Mouse (Mus musculus): ENCODE measurements around the gene Ang6. TPM values are rescaled to one million over a fixed set of nuclear protein-coding genes. Genes with fewer than 3 reads are reported as not detected.
"Not testable (repeated sequence)": the region's sequence is repeated elsewhere in the genome, so short reads cannot be mapped to it uniquely, and the experiment has no call there.

Ang6 gene
- polyA plus RNA-seq, 1 experiment from 2014 or later: not detected

- 0% methylated on average over 4 of the region's 4 CpGs for WGBS
- no peaks in the 10 kb centered on the region for H3K9me3 ChIP-seq (ENCODE audit: control insufficient read depth, low read length)
- H3K4me1 ChIP-seq (ENCODE audit: control insufficient read depth, insufficient read depth, low read length): no peaks in the 10 kb centered on the region
- H3K27me3 ChIP-seq (ENCODE audit: control insufficient read depth, insufficient read depth, low read length): no peaks in the 10 kb centered on the region
- no peak overlapping the region for H3K9ac ChIP-seq (replicated peaks; ENCODE audit: low read length)
- H3K27ac ChIP-seq (replicated peaks; ENCODE audit: low read depth, low read length): no peak overlapping the region
- peak; percentile 75 for DNase-seq
- H3K4me3 ChIP-seq (replicated peaks; ENCODE audit: low read depth, low read length): no peak overlapping the region
- no peak overlapping the region for H3K4me2 ChIP-seq (ENCODE audit: low read length)
- peak; percentile 61; the same call in 1 of the 2 replicates for ATAC-seq (ENCODE audit: low FRiP score, low TSS enrichment)
- no peaks in the 10 kb centered on the region for H3K36me3 ChIP-seq (ENCODE audit: control insufficient read depth, insufficient read depth, low read length)
Measured at GRCm38 (mm10) chr14:43983897-43984296, 18.2 kb downstream of the Ang6 start.

- ATAC-seq (ENCODE audit: low FRiP score, low TSS enrichment): no peak
Measured at GRCm38 (mm10) chr14:43983454-43983853, 18.6 kb downstream of the Ang6 start.

GRCm38 (mm10) chr14:43956769-43957168 is 45.3 kb downstream of the Ang6 start, which contains the start of gene Ang5:
Gene Ang5 (plus strand): TSS chr14:43957069.
- H3K36me3 ChIP-seq (ENCODE audit: control insufficient read depth, insufficient read depth, low read length); DNase-seq; ATAC-seq (ENCODE audit: low FRiP score, low TSS enrichment); H3K27ac ChIP-seq (replicated peaks; ENCODE audit: low read depth, low read length); H3K9me3 ChIP-seq (ENCODE audit: control insufficient read depth, low read length); H3K27me3 ChIP-seq (ENCODE audit: control insufficient read depth, insufficient read depth, low read length); H3K4me2 ChIP-seq (ENCODE audit: low read length); H3K4me3 ChIP-seq (replicated peaks; ENCODE audit: low read depth, low read length); H3K4me1 ChIP-seq (ENCODE audit: control insufficient read depth, insufficient read depth, low read length); H3K9ac ChIP-seq (replicated peaks; ENCODE audit: low read length): not testable (repeated sequence)
- no CpG with 5 or more reads among the region's 2 CpGs for WGBS

More at GRCm38 (mm10) chr14:43983454-43983853, 18.6 kb downstream of the Ang6 start:
- Histone ChIP-seq H3K4me2 (ENCODE audit: low read length) (no peak overlapping the region), H3K27me3 (ENCODE audit: control insufficient read depth, insufficient read depth, low read length) (no peaks in the 10 kb centered on the region), H3K27ac (replicated peaks; ENCODE audit: low read depth, low read length) (no peak overlapping the region), H3K9me3 (ENCODE audit: control insufficient read depth, low read length) (no peaks in the 10 kb centered on the region), H3K9ac (replicated peaks; ENCODE audit: low read length) (no peak overlapping the region), H3K4me3 (replicated peaks; ENCODE audit: low read depth, low read length) (no peak overlapping the region), H3K36me3 (ENCODE audit: control insufficient read depth, insufficient read depth, low read length) (no peaks in the 10 kb centered on the region), H3K4me1 (ENCODE audit: control insufficient read depth, insufficient read depth, low read length) (no peaks in the 10 kb centered on the region)
- DNase-seq: no peak
- 66% methylated on average over 4 of the region's 4 CpGs for WGBS

GRCm38 (mm10) chr14:43955074-43955473 is 47.0 kb downstream of the Ang6 start:
- H3K4me3 ChIP-seq (replicated peaks; ENCODE audit: low read depth, low read length); H3K36me3 ChIP-seq (ENCODE audit: control insufficient read depth, insufficient read depth, low read length); H3K27me3 ChIP-seq (ENCODE audit: control insufficient read depth, insufficient read depth, low read length); H3K9ac ChIP-seq (replicated peaks; ENCODE audit: low read length); ATAC-seq (ENCODE audit: low FRiP score, low TSS enrichment); H3K4me1 ChIP-seq (ENCODE audit: control insufficient read depth, insufficient read depth, low read length); H3K4me2 ChIP-seq (ENCODE audit: low read length); H3K9me3 ChIP-seq (ENCODE audit: control insufficient read depth, low read length); DNase-seq; H3K27ac ChIP-seq (replicated peaks; ENCODE audit: low read depth, low read length): not testable (repeated sequence)
- no CpG with 5 or more reads among the region's 1 CpGs for WGBS

GRCm38 (mm10) chr14:43953382-43953781 is 48.7 kb downstream of the Ang6 start:
- not testable (repeated sequence) for H3K27me3 ChIP-seq (ENCODE audit: control insufficient read depth, insufficient read depth, low read length); ATAC-seq (ENCODE audit: low FRiP score, low TSS enrichment); H3K36me3 ChIP-seq (ENCODE audit: control insufficient read depth, insufficient read depth, low read length); H3K9me3 ChIP-seq (ENCODE audit: control insufficient read depth, low read length); H3K9ac ChIP-seq (replicated peaks; ENCODE audit: low read length); H3K4me3 ChIP-seq (replicated peaks; ENCODE audit: low read depth, low read length); H3K4me1 ChIP-seq (ENCODE audit: control insufficient read depth, insufficient read depth, low read length); H3K27ac ChIP-seq (replicated peaks; ENCODE audit: low read depth, low read length); H3K4me2 ChIP-seq (ENCODE audit: low read length); DNase-seq
- WGBS: 56% methylated on average over 2 of the region's 2 CpGs

Other genes with a start within 250 kb of the Ang6 start
- gene Gm8180, start 217.5 kb downstream of the Ang6 start, polyA plus RNA-seq (2014; fragmentation: Nextera tagmentation; extraction: Ambion mirVana): not detected in 2 replicates
- not detected in 2 replicates for gene Ear1, start 126.8 kb downstream of the Ang6 start, polyA plus RNA-seq (2014; fragmentation: Nextera tagmentation; extraction: Ambion mirVana)
- not detected in 2 replicates for gene Ear10, start 78.7 kb downstream of the Ang6 start, polyA plus RNA-seq (2014; fragmentation: Nextera tagmentation; extraction: Ambion mirVana)
- 3.7 and 5.4 TPM in 2 replicates for gene Gm8113, start 76.9 kb downstream of the Ang6 start, polyA plus RNA-seq (2014; fragmentation: Nextera tagmentation; extraction: Ambion mirVana)
- not detected in 2 replicates for gene Ang5, start 45.2 kb downstream of the Ang6 start, polyA plus RNA-seq (2014; fragmentation: Nextera tagmentation; extraction: Ambion mirVana)
- gene Ear2, start 100.4 kb upstream of the Ang6 start, polyA plus RNA-seq (2014; fragmentation: Nextera tagmentation; extraction: Ambion mirVana): not detected in 2 replicates
- gene Gm3327, start 121.6 kb upstream of the Ang6 start, polyA plus RNA-seq (2014; fragmentation: Nextera tagmentation; extraction: Ambion mirVana): not detected in 2 replicates
- gene Gm8212, start 195.4 kb upstream of the Ang6 start, polyA plus RNA-seq (2014; fragmentation: Nextera tagmentation; extraction: Ambion mirVana): not detected in 2 replicates
- gene 4930503E14Rik, start 211.0 kb upstream of the Ang6 start, polyA plus RNA-seq (2014; fragmentation: Nextera tagmentation; extraction: Ambion mirVana): not detected in 2 replicates

Measured in midbrain, embryonic 14.5 days (tissue).